Comparison of ENCODE assay signal across 8 mouse cellular contexts in the genomic region with DNA sequence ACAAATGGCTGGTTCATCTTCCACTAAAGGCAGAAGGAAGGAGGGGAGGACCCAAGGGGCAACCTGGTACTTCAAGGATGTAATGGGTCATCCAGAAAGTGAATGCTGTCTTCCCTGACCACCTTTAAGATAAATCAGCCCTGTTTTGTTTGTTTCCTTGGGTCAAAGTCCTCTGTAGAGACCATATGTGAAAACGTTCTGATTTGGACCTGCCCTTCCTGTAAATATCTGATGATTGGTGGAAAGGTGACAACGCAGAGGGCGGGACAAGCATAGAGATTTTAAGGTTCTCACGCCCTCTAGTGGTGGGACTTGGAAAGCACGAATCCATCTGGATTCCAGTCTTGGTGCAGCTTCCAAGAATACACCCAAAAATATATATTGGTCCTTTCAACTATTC. TPM values are rescaled to one million over a fixed set of nuclear protein-coding genes. Genes with fewer than 3 reads are reported as not detected.
DNase-seq lines count a peak whose midpoint lies in the region; ATAC-seq and TF ChIP-seq lines count a peak whose summit lies in the region.

No protein-coding gene starts in this region.

- H3K36me3 ChIP-seq in CH12.LX (replicated peaks in 1 of 2; ENCODE audit: control insufficient read depth in 1 of 2, insufficient read depth in 1 of 2, low read length in 1 of 2) = no peaks in the 10 kb centered on the region
- no peaks in the 10 kb centered on the region for H3K36me3 ChIP-seq in forebrain, embryonic 10.5 days (replicated peaks)
- H3K36me3 ChIP-seq in heart, embryonic 14.5 days (ENCODE audit: control insufficient read depth, insufficient read depth, low read length) = no peaks in the 10 kb centered on the region
- no peaks in the 10 kb centered on the region for H3K36me3 ChIP-seq in liver, embryonic 13.5 days
- no peaks in the 10 kb centered on the region for H3K36me3 ChIP-seq in testis, adult 2 months (ENCODE audit: control insufficient read depth, insufficient read depth, low read length)

- H3K4me1 ChIP-seq in CH12.LX (ENCODE audit: control insufficient read depth in 1 of 2, insufficient read depth in 2 of 2) = peaks cover 4 to 12% of the 10 kb centered on the region in 2 experiments; a peak in 2 of 4 replicates
- no peaks in the 10 kb centered on the region; the same call in 1 of the 2 replicates for H3K4me1 ChIP-seq in bone marrow, adult 2 months (ENCODE audit: control insufficient read depth, insufficient read depth, low read length)
- peaks cover 21% of the 10 kb centered on the region for H3K4me1 ChIP-seq in forebrain, embryonic 10.5 days
- H3K4me1 ChIP-seq in heart, embryonic 14.5 days (ENCODE audit: control insufficient read depth in 2 of 2, insufficient read depth in 2 of 2, low read length in 2 of 2) = peaks cover 7 to 21% of the 10 kb centered on the region in 2 experiments
- H3K4me1 ChIP-seq in liver, embryonic 13.5 days (replicated peaks) = peaks cover 45% of the 10 kb centered on the region
- peaks cover 7% of the 10 kb centered on the region for H3K4me1 ChIP-seq in testis, adult 2 months (ENCODE audit: control insufficient read depth, insufficient read depth, low read length)

- H3K27ac ChIP-seq in CH12.LX (ENCODE audit: insufficient read depth, low read depth) = no peak overlapping the region
- H3K27ac ChIP-seq in bone marrow, adult 2 months (ENCODE audit: control insufficient read depth, insufficient read depth, low read depth, low read length, poor library complexity) = no peak overlapping the region
- H3K27ac ChIP-seq in forebrain, embryonic 10.5 days = no peak overlapping the region
- H3K27ac ChIP-seq in heart, embryonic 14.5 days (replicated peaks in 1 of 2; ENCODE audit: control insufficient read depth in 1 of 2, insufficient read depth in 1 of 2, low read depth in 2 of 2, low read length in 2 of 2) = no peak overlapping the region
- no peak overlapping the region for H3K27ac ChIP-seq in liver, embryonic 13.5 days
- H3K27ac ChIP-seq in testis, adult 2 months (ENCODE audit: control insufficient read depth, insufficient read depth, low read depth, low read length) = no peak overlapping the region

- peak; percentile 90 for DNase-seq in CH12.LX (ENCODE audit: extremely low read depth)
- DNase-seq in forebrain, embryonic 10.5 days (ENCODE audit: extremely low spot score, low spot score) = peak; percentile 84
- DNase-seq in kidney, postnatal 14 days = peak; percentile 87
- peak; percentile 74 for DNase-seq in liver, embryonic 13.5 days
- peak; percentile 60 to 75 for DNase-seq in natural killer cell, adult 2 months (ENCODE audit: low spot score in 2 of 2)

- H3K79me2 ChIP-seq in CH12.LX (replicated peaks; ENCODE audit: control insufficient read depth, extremely low read depth, insufficient read depth, poor library complexity, severe bottlenecking) = peaks cover 2% of the 10 kb centered on the region; the same call in 1 of the 2 replicates

- TF ChIP-seq POLR2A in CH12.LX (IDR thresholded peaks at IDR 0.05; ENCODE audit: low read depth, low read length) = no peak; the same call in 1 of the 2 replicates
- no peak for TF ChIP-seq POLR2A in bone marrow, adult 2 months (IDR thresholded peaks at IDR 0.05; ENCODE audit: borderline replicate concordance, control insufficient read depth, low read depth, low read length)
- TF ChIP-seq POLR2A in testis, adult 2 months (IDR thresholded peaks at IDR 0.05; ENCODE audit: control insufficient read depth, low read depth, low read length) = no peak

- dilution Hi-C loops in CH12.LX (cut with MboI; ENCODE audit: extremely low pct_ligation_motif_present, extremely low pct_unique_long_range_greater_than_20kb, low sequenced_read_pairs) = no loop called here

- TF ChIP-seq RAD21 in CH12.LX (IDR thresholded peaks at IDR 0.05; ENCODE audit: low read depth, low read length) = peak; percentile 91

- H3K9me3 ChIP-seq in CH12.LX (replicated peaks; ENCODE audit: low read length) = peaks cover 6% of the 10 kb centered on the region
- H3K9me3 ChIP-seq in forebrain, embryonic 10.5 days = peaks cover 4% of the 10 kb centered on the region
- peaks cover 3% of the 10 kb centered on the region; the same call in 1 of the 2 replicates for H3K9me3 ChIP-seq in heart, embryonic 14.5 days (ENCODE audit: control insufficient read depth, low read length)
- H3K9me3 ChIP-seq in liver, embryonic 13.5 days (replicated peaks) = no peaks in the 10 kb centered on the region; the same call in 1 of the 2 replicates

- no peak overlapping the region for H3K4me3 ChIP-seq in CH12.LX (replicated peaks in 1 of 3; ENCODE audit: low read depth in 2 of 3, low read length in 2 of 3, poor library complexity in 1 of 3)
- H3K4me3 ChIP-seq in bone marrow, adult 2 months (replicated peaks; ENCODE audit: control insufficient read depth, low read depth, low read length) = no peak overlapping the region
- H3K4me3 ChIP-seq in forebrain, embryonic 10.5 days = peak overlapping the region; percentile 12; the same call in 1 of the 2 replicates
- H3K4me3 ChIP-seq in heart, embryonic 14.5 days (ENCODE audit: control insufficient read depth in 1 of 2, insufficient read depth in 1 of 2, low read depth in 1 of 2, low read length in 2 of 2) = no peak overlapping the region
- H3K4me3 ChIP-seq in liver, embryonic 13.5 days (replicated peaks) = 0 out of 2 replicates have a peak overlapping the region, but pooled peaks have one; percentile 8
- H3K4me3 ChIP-seq in testis, adult 2 months (ENCODE audit: control insufficient read depth, low read depth, low read length) = no peak overlapping the region

- peak overlapping the region; percentile 33; the same call in 1 of the 2 replicates for H3K4me2 ChIP-seq in CH12.LX (ENCODE audit: insufficient read depth, low read depth, poor library complexity, severe bottlenecking)
- peak overlapping the region; percentile 50 for H3K4me2 ChIP-seq in heart, embryonic 14.5 days (ENCODE audit: low read length)
- H3K4me2 ChIP-seq in liver, embryonic 13.5 days = peak overlapping the region; percentile 41

- 1% methylated on average over 5 of the region's 5 CpGs for WGBS in bone marrow, adult 2 months
- 0% methylated on average over 5 of the region's 5 CpGs for WGBS in forebrain, embryonic 10.5 days
- under 1% methylated on average over 5 of the region's 5 CpGs for WGBS in heart, embryonic 14.5 days
- WGBS in liver, embryonic 13.5 days (ENCODE audit: insufficient replicate concordance) = 0% methylated on average over 5 of the region's 5 CpGs

- no peak for TF ChIP-seq EP300 in CH12.LX (IDR thresholded peaks at IDR 0.05; ENCODE audit: low read length)

- TF ChIP-seq CTCF in CH12.LX (conservative IDR thresholded peaks at IDR 0.05 in 1 of 2, IDR thresholded peaks at IDR 0.05 in 1 of 2; ENCODE audit: low read depth in 2 of 2, low read length in 2 of 2) = peak; percentile 89 to 92
- TF ChIP-seq CTCF in bone marrow, adult 2 months (IDR thresholded peaks at IDR 0.05; ENCODE audit: control insufficient read depth, insufficient read depth, low read length) = peak; percentile 67
- peak; percentile 32; the same call in 1 of the 2 replicates for TF ChIP-seq CTCF in testis, adult 2 months (IDR thresholded peaks at IDR 0.05; ENCODE audit: control insufficient read depth, insufficient read depth, insufficient replicate concordance, low read depth, low read length)

- no peak for ATAC-seq in heart, embryonic 14.5 days (ENCODE audit: insufficient number of reproducible peaks, insufficient read depth, low FRiP score, low read depth)
- no peak for ATAC-seq in liver, embryonic 13.5 days (ENCODE audit: low read depth)

- in situ Hi-C loops in CH12.LX (cut with MboI; ENCODE audit: low pct_ligation_motif_present, low pct_unique_long_range_greater_than_20kb, low sequenced_read_pairs) = no loop called here

- no peak overlapping the region for H3K9ac ChIP-seq in CH12.LX (ENCODE audit: insufficient read depth, low read depth)
- no peak overlapping the region for H3K9ac ChIP-seq in heart, embryonic 14.5 days (ENCODE audit: low read length)
- H3K9ac ChIP-seq in liver, embryonic 13.5 days = no peak overlapping the region

- peaks cover 20% of the 10 kb centered on the region for H3K27me3 ChIP-seq in CH12.LX (replicated peaks)
- peaks cover 16% of the 10 kb centered on the region for H3K27me3 ChIP-seq in forebrain, embryonic 10.5 days (ENCODE audit: poor library complexity, severe bottlenecking)
- H3K27me3 ChIP-seq in heart, embryonic 14.5 days (ENCODE audit: control insufficient read depth, insufficient read depth, low read length) = peaks cover 6% of the 10 kb centered on the region
- H3K27me3 ChIP-seq in liver, embryonic 13.5 days = peaks cover 3% of the 10 kb centered on the region; the same call in 1 of the 2 replicates
- H3K27me3 ChIP-seq in testis, adult 2 months (ENCODE audit: control insufficient read depth, insufficient read depth, low read length) = no peaks in the 10 kb centered on the region

RNA-seq across cellular contexts. Expression of gene Cry2, which starts 4.0 kb away (rescaled TPM):
- total RNA-seq in CH12.LX (2012; rRNA removed) (8.8 and 12.7 TPM in 2 replicates), CH12.LX (2014; rRNA removed) (3.7 and 4.3 TPM in 2 replicates)
- polyA plus RNA-seq in CH12.LX (2012; ENCODE audit: insufficient read length, low read depth) = 15.2 and 15.9 TPM in 2 replicates
- 4.8 and 8.0 TPM in 2 replicates for polyA plus RNA-seq in bone marrow, adult 2 months (2011; ENCODE audit: insufficient read depth, insufficient read length, low replicate concordance, missing spikeins)
- 25.5 and 27.3 TPM in 2 replicates for polyA plus RNA-seq in forebrain, embryonic 10.5 days (2016; fragmentation: Nextera tagmentation; extraction: Ambion mirVana)
- polyA plus RNA-seq in heart, embryonic 14.5 days (2014; fragmentation: Nextera tagmentation; extraction: Ambion mirVana) = 15.6 and 17.8 TPM in 2 replicates
- 9.1 and 10.7 TPM in 2 replicates for polyA plus RNA-seq in liver, embryonic 13.5 days (2015; fragmentation: Nextera tagmentation; extraction: Ambion mirVana)
- polyA plus RNA-seq in testis, adult 2 months (2012; rRNA removed) = 20.4 and 22.0 TPM in 2 replicates

RNA-seq across cellular contexts. Expression of gene Slc35c1, which starts 22.5 kb away (rescaled TPM):
- total RNA-seq in CH12.LX (2012; rRNA removed) = 7.3 and 8.7 TPM in 2 replicates
- 2.8 and 4.1 TPM in 2 replicates for total RNA-seq in CH12.LX (2014; rRNA removed)
- 18.4 and 22.7 TPM in 2 replicates for polyA plus RNA-seq in CH12.LX (2012; ENCODE audit: insufficient read length, low read depth)
- 8.6 and 18.5 TPM in 2 replicates for polyA plus RNA-seq in bone marrow, adult 2 months (2011; ENCODE audit: insufficient read depth, insufficient read length, low replicate concordance, missing spikeins)
- 14.2 and 14.4 TPM in 2 replicates for polyA plus RNA-seq in forebrain, embryonic 10.5 days (2016; fragmentation: Nextera tagmentation; extraction: Ambion mirVana)
- polyA plus RNA-seq in heart, embryonic 14.5 days (2014; fragmentation: Nextera tagmentation; extraction: Ambion mirVana) = 6.7 and 7.1 TPM in 2 replicates
- polyA plus RNA-seq in liver, embryonic 13.5 days (2015; fragmentation: Nextera tagmentation; extraction: Ambion mirVana) = 9.5 and 12.3 TPM in 2 replicates
- 6.9 and 7.8 TPM in 2 replicates for polyA plus RNA-seq in testis, adult 2 months (2012; rRNA removed)

RNA-seq across cellular contexts. Expression of gene Mapk8ip1, which starts 36.8 kb away (rescaled TPM):
- total RNA-seq in CH12.LX (2012; rRNA removed) (4.1 and 5.4 TPM in 2 replicates), CH12.LX (2014; rRNA removed) (5.0 and 5.5 TPM in 2 replicates)
- polyA plus RNA-seq in CH12.LX (2012; ENCODE audit: insufficient read length, low read depth) = 11.0 and 13.0 TPM in 2 replicates
- polyA plus RNA-seq in bone marrow, adult 2 months (2011; ENCODE audit: insufficient read depth, insufficient read length, low replicate concordance, missing spikeins) = 0.45 and 2.0 TPM in 2 replicates
- 47.0 and 48.1 TPM in 2 replicates for polyA plus RNA-seq in forebrain, embryonic 10.5 days (2016; fragmentation: Nextera tagmentation; extraction: Ambion mirVana)
- polyA plus RNA-seq in heart, embryonic 14.5 days (2014; fragmentation: Nextera tagmentation; extraction: Ambion mirVana) = 1.9 and 2.9 TPM in 2 replicates
- polyA plus RNA-seq in liver, embryonic 13.5 days (2015; fragmentation: Nextera tagmentation; extraction: Ambion mirVana) = 1.7 and 1.9 TPM in 2 replicates
- polyA plus RNA-seq in testis, adult 2 months (2012; rRNA removed) = 23.2 and 28.4 TPM in 2 replicates

RNA-seq across cellular contexts. Expression of gene 1700029I15Rik, which starts 55.5 kb away (rescaled TPM):
- total RNA-seq in CH12.LX (2012; rRNA removed) (2.9 and 3.4 TPM in 2 replicates), CH12.LX (2014; rRNA removed) (0.39 and 0.67 TPM in 2 replicates)
- 3.0 and 5.0 TPM in 2 replicates for polyA plus RNA-seq in CH12.LX (2012; ENCODE audit: insufficient read length, low read depth)
- polyA plus RNA-seq in bone marrow, adult 2 months (2011; ENCODE audit: insufficient read depth, insufficient read length, low replicate concordance, missing spikeins) = 2.9 and 6.7 TPM in 2 replicates
- 3.9 and 4.4 TPM in 2 replicates for polyA plus RNA-seq in forebrain, embryonic 10.5 days (2016; fragmentation: Nextera tagmentation; extraction: Ambion mirVana)
- 0.44 and 1.5 TPM in 2 replicates for polyA plus RNA-seq in heart, embryonic 14.5 days (2014; fragmentation: Nextera tagmentation; extraction: Ambion mirVana)
- polyA plus RNA-seq in liver, embryonic 13.5 days (2015; fragmentation: Nextera tagmentation; extraction: Ambion mirVana) = 1.1 and 1.2 TPM in 2 replicates
- polyA plus RNA-seq in testis, adult 2 months (2012; rRNA removed) = 565 and 772 TPM in 2 replicates

Comparison
In these comparisons a context has a peak if more than half of its experiments do, and no peak if none do; other contexts are left out.
1. H3K4me3 ChIP-seq: peak in forebrain, embryonic 10.5 days (single experiment) and liver, embryonic 13.5 days (single experiment); none in CH12.LX (0 of 3), bone marrow, adult 2 months (single experiment), heart, embryonic 14.5 days (0 of 2) and testis, adult 2 months (single experiment).
2. CTCF ChIP-seq: peak in every context shown above with its lines; median percentile 90 in CH12.LX; 67 in bone marrow, adult 2 months; 32 in testis, adult 2 months.
3. Peak in every context shown above with its lines, with median percentiles within 50 percentile points of each other: DNase-seq and H3K4me2 ChIP-seq.